Mouse (Mus musculus) neural tube, embryonic 12.5 days (tissue): ENCODE measurements at regions not wholly inside any gene's neighbourhood (a gene's known extent, or its start where the extent isn't known, plus 50 kb on each side); places are given as distances from the start of the nearest gene placed in this dataset.

Experiments used
- ATAC-seq: fragments of 200-750 bp; cut with Nextera tagmentation; 2 replicates; pipeline ENCODE4 v1.8.0; 2017; ENCODE audit warnings: low read depth, mild to moderate bottlenecking, moderate TSS enrichment, moderate library complexity; ENCODE audit not compliant: low FRiP score
- H3K27ac ChIP-seq: fragments of 300-500 bp; sonication (generic); 2 replicates; pipeline ENCODE4 v1.5.1; 2016
- H3K27me3 ChIP-seq: fragments of 300-500 bp; sonication (generic); replicated peaks from 2 replicates; pipeline ENCODE4 v1.6.1; 2016; ENCODE audit warnings: mild to moderate bottlenecking
- H3K36me3 ChIP-seq: fragments of 300-500 bp; sonication (generic); 2 replicates; pipeline ENCODE4 v1.6.1; 2016; ENCODE audit warnings: mild to moderate bottlenecking
- H3K4me1 ChIP-seq: fragments of 300-500 bp; sonication (generic); 2 replicates; pipeline ENCODE4 v1.6.1; 2016
- H3K4me2 ChIP-seq: fragments of 300-500 bp; sonication (generic); replicated peaks from 2 replicates; pipeline ENCODE4 v1.6.1; 2016; ENCODE audit warnings: mild to moderate bottlenecking
- H3K4me3 ChIP-seq: fragments of 300-500 bp; sonication (generic); 2 replicates; pipeline ENCODE4 v1.5.1; 2016
- H3K9ac ChIP-seq: fragments of 300-500 bp; sonication (generic); 2 replicates; pipeline ENCODE4 v1.6.1; 2016; ENCODE audit warnings: mild to moderate bottlenecking
- H3K9me3 ChIP-seq: fragments of 300-500 bp; sonication (generic); 2 replicates; pipeline ENCODE4 v1.6.1; 2016; ENCODE audit warnings: mild to moderate bottlenecking
- WGBS: fragments of 180-500 bp; shearing (Covaris S2); methylation state at CpG from one replicate; pipeline ENCODE4 v1.1.7; 2016; 5-methylcytosine and 5-hydroxymethylcytosine counted together

DNA sequence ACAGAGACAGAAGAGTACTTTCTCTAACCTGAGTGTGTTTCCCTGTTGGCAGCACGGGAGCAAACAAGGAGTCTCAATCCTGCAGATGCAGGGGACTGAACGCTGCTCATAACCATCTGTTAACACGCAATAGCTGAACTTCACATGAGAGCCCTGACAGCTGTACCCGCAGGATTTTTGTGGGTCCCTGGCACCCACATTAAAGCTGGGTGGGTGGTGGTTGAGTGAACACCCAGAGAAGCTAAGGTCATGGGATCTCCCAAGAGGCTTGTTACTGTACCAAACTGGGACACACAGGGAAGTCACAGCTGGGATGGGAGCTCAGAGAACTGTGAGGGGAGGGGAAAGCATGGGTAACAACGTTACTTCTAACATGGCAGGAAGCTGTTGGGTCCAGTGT is 562.9 kb downstream of the Vrk1 start:
- Histone ChIP-seq H3K4me1 (no peaks in the 10 kb centered on the region), H3K4me3 (no peak overlapping the region), H3K36me3 (no peaks in the 10 kb centered on the region), H3K9me3 (no peaks in the 10 kb centered on the region), H3K27ac (no peak overlapping the region), H3K4me2 (no peak overlapping the region), H3K9ac (no peak overlapping the region), H3K27me3 (no peaks in the 10 kb centered on the region)
- 92% methylated on average over 5 of the region's 5 CpGs for WGBS
- ATAC-seq: no peak

- no peak overlapping the region for H3K4me2 ChIP-seq
- no peak overlapping the region for H3K27ac ChIP-seq
- no peaks in the 10 kb centered on the region for H3K27me3 ChIP-seq
- no peak overlapping the region for H3K9ac ChIP-seq
- ATAC-seq: no peak
- no peaks in the 10 kb centered on the region for H3K4me1 ChIP-seq
- H3K36me3 ChIP-seq: no peaks in the 10 kb centered on the region
- 81% methylated on average over 9 of the region's 9 CpGs for WGBS
- no peak overlapping the region for H3K4me3 ChIP-seq
- H3K9me3 ChIP-seq: no peaks in the 10 kb centered on the region
Observed at GRCm38 (mm10) chr12:106582760-106583159, 572.7 kb downstream of the Vrk1 start.

- WGBS: 87% methylated on average over 5 of the region's 5 CpGs
Observed at GRCm38 (mm10) chr12:106585626-106586025, 575.6 kb downstream of the Vrk1 start.

DNA sequence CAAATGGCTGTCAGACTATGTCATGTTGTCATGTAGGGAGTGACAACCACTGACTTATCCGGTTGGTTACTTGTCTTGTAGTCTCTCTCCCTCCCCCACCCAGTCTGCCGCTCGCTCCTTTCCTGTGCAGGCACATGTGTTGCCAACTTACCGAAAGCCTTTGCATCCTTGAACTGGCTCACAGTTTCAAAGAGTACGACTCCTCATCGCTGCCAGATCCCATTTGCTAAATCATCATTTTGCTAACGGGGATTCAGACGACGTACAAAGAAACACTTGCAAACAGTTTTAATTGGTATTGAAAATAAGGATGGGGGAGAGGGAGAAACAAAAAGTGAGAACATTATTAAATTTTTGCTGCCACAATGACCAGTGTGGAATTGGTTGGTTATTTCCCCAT is 582.7 kb downstream of the Vrk1 start:
- WGBS: 94% methylated on average over 9 of the region's 9 CpGs
- H3K9ac ChIP-seq: no peak overlapping the region
- no peak overlapping the region for H3K4me3 ChIP-seq
- ATAC-seq: no peak
- peaks cover 3% of the 10 kb centered on the region; the same call in 1 of the 2 replicates for H3K4me1 ChIP-seq
- no peak overlapping the region for H3K27ac ChIP-seq
- no peak overlapping the region for H3K4me2 ChIP-seq
- H3K36me3 ChIP-seq: no peaks in the 10 kb centered on the region
- no peaks in the 10 kb centered on the region for H3K27me3 ChIP-seq
- no peaks in the 10 kb centered on the region for H3K9me3 ChIP-seq

More at GRCm38 (mm10) chr12:106585626-106586025, 575.6 kb downstream of the Vrk1 start:
- H3K27me3 ChIP-seq: no peaks in the 10 kb centered on the region
- no peak overlapping the region for H3K9ac ChIP-seq
- no peak overlapping the region for H3K4me3 ChIP-seq
- no peaks in the 10 kb centered on the region for H3K9me3 ChIP-seq
- H3K27ac ChIP-seq: no peak overlapping the region
- H3K4me1 ChIP-seq: no peaks in the 10 kb centered on the region
- no peak overlapping the region for H3K4me2 ChIP-seq
- no peak for ATAC-seq
- no peaks in the 10 kb centered on the region for H3K36me3 ChIP-seq

DNA sequence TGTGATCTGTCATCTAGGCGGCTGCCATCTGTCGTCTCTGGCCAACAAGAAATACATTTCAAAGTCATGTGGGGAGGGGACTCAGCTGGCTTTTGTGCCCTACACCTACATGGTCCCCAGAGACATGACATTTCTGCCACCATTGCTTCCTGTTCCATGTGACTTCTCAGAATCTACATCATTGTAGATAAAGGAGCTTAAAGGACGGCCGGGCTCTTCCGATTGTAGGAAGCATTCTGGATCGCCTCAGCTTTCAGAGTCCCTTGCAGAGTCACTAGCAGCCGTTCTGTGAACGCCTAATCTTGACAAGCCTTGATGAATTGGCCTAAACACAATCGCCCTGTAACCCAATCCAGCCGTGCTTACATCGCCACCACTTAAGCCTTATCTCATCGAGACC is 587.6 kb downstream of the Vrk1 start:
- no peak for ATAC-seq
- Histone ChIP-seq H3K4me1 (peaks cover 6% of the 10 kb centered on the region; the same call in 1 of the 2 replicates), H3K4me2 (no peak overlapping the region), H3K27me3 (no peaks in the 10 kb centered on the region), H3K9ac (no peak overlapping the region), H3K9me3 (no peaks in the 10 kb centered on the region), H3K36me3 (no peaks in the 10 kb centered on the region), H3K4me3 (no peak overlapping the region), H3K27ac (no peak overlapping the region)
- 41% methylated on average over 12 of the region's 12 CpGs for WGBS

DNA sequence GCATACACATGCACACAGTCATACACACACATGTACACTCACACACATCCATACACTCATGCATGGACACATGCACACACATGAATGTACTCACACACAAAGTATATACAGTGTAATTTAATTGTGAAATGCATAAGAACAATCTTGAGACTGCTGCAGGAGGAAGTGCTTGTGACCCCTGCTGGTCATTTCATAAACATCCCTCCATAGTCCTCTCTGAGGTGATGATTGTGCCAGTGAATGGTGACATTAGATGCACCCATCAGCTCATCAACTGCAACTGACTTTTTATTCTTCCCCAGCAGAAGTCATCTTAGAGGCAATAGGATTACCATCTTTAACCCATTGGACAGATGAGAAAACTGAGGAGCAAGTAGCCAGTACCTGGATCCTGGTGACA is 597.2 kb downstream of the Vrk1 start:
- Histone ChIP-seq H3K9ac (no peak overlapping the region), H3K4me1 (no peaks in the 10 kb centered on the region), H3K9me3 (no peaks in the 10 kb centered on the region), H3K27me3 (no peaks in the 10 kb centered on the region), H3K36me3 (no peaks in the 10 kb centered on the region), H3K4me3 (no peak overlapping the region), H3K27ac (no peak overlapping the region), H3K4me2 (no peak overlapping the region)
- ATAC-seq: no peak

DNA sequence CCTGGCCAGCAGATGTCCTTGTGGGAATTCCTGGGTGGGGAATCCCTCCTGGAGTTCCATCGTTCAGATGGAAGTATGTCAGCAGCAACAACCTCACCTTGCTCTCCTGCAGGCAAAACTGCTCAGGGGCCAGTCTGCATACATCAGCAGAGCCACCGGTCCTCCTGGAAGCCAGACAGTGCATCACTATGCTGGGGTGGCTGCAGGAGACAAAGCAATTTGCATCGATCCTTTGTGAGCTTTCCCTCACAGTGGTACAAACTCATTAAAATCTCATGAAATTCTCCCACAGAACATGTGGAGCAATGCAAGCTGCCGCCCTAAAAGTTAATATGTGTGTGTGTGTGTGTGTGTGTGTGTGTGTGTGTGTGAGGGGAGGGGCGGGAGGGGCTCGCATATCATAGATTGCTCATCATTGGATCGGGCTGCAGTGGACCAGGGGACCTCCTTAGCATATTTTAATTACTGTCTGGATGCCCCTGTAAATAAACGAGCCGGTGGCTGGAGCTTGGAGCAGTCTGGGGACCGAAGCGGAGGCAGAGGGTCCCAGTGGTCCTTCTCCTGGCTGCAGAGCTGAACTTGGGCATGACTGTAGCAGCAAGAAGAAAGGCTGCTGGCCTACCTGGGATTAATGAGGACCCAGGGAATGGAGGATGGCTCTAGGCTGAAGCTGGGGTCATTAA is 597.8 kb downstream of the Vrk1 start:
- Histone ChIP-seq H3K9me3 (no peaks in the 10 kb centered on the region), H3K9ac (no peak overlapping the region), H3K4me2 (no peak overlapping the region), H3K36me3 (no peaks in the 10 kb centered on the region), H3K27me3 (no peaks in the 10 kb centered on the region), H3K4me3 (no peak overlapping the region), H3K4me1 (no peaks in the 10 kb centered on the region), H3K27ac (no peak overlapping the region)
- peak; percentile 44; the same call in 1 of the 2 replicates for ATAC-seq
- WGBS: 52% methylated on average over 11 of the region's 11 CpGs

DNA sequence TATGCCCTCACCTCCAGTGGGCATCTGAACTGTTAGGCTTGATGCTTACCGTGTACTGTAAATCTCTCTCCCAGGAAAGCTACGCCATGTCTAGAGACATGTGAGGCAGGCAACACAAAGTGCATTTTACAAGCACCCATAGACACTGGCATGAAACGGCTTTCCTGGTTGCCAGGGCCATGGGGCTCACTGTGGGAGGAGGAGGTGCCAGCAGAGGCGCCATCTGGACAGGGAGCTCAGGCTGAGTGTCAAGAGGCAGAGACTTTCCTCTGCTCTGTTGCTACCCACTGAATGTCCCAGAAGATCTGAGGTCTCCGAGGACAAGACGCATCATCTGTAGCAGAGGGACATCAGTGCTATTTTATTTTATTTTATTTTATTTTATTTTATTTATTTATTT is 608.7 kb downstream of the Vrk1 start:
- Histone ChIP-seq H3K36me3 (no peaks in the 10 kb centered on the region), H3K27me3 (no peaks in the 10 kb centered on the region), H3K9me3 (no peaks in the 10 kb centered on the region), H3K27ac (no peak overlapping the region), H3K9ac (no peak overlapping the region), H3K4me3 (no peak overlapping the region), H3K4me1 (no peaks in the 10 kb centered on the region), H3K4me2 (no peak overlapping the region)
- 95% methylated on average over 6 of the region's 6 CpGs for WGBS
- ATAC-seq: no peak

DNA sequence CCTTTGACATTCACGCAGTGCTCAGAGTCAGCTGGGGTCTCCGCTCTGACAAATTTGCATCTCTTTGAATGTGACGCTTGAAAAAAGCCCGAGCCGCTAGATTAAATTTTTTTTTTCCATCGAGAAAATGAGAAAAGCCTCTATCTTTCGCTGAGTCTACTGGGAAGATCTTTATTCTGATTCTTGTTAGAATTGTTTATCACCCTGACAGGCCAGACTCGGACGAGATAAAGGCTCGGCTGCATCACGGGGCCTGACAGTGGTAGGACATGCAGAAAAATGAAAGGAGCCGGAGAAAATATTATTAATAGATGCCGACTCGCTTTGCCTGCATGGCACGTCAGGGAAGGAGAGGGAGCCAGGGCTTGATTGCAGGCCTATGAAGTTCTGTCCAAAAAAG is 616.8 kb downstream of the Vrk1 start:
- Histone ChIP-seq H3K27ac (no peak overlapping the region), H3K4me1 (no peaks in the 10 kb centered on the region), H3K4me2 (no peak overlapping the region), H3K4me3 (no peak overlapping the region), H3K27me3 (no peaks in the 10 kb centered on the region), H3K9ac (no peak overlapping the region), H3K36me3 (no peaks in the 10 kb centered on the region), H3K9me3 (no peaks in the 10 kb centered on the region)
- WGBS: 62% methylated on average over 15 of the region's 15 CpGs
- ATAC-seq: no peak

- Histone ChIP-seq H3K4me1 (no peaks in the 10 kb centered on the region), H3K36me3 (no peaks in the 10 kb centered on the region), H3K4me3 (no peak overlapping the region), H3K27ac (no peak overlapping the region), H3K9ac (no peak overlapping the region), H3K4me2 (no peak overlapping the region), H3K27me3 (no peaks in the 10 kb centered on the region), H3K9me3 (no peaks in the 10 kb centered on the region)
- no peak for ATAC-seq
- 87% methylated on average over 7 of the region's 7 CpGs for whole genome bisulfite sequencing
Observed at GRCm38 (mm10) chr12:106632566-106632965, 622.5 kb downstream of the Vrk1 start.

GRCm38 (mm10) chr12:106633096-106633495 is 623.1 kb downstream of the Vrk1 start:
- no peaks in the 10 kb centered on the region for H3K4me1 ChIP-seq
- H3K27ac ChIP-seq: no peak overlapping the region
- H3K4me3 ChIP-seq: no peak overlapping the region
- H3K9ac ChIP-seq: no peak overlapping the region
- no peaks in the 10 kb centered on the region for H3K27me3 ChIP-seq
- no peak for ATAC-seq
- H3K4me2 ChIP-seq: no peak overlapping the region
- H3K9me3 ChIP-seq: no peaks in the 10 kb centered on the region
- no peaks in the 10 kb centered on the region for H3K36me3 ChIP-seq
- WGBS: 16% methylated on average over 8 of the region's 8 CpGs

- Histone ChIP-seq H3K36me3 (no peaks in the 10 kb centered on the region), H3K27ac (no peak overlapping the region), H3K4me1 (no peaks in the 10 kb centered on the region), H3K27me3 (no peaks in the 10 kb centered on the region), H3K4me3 (no peak overlapping the region), H3K4me2 (no peak overlapping the region), H3K9ac (no peak overlapping the region), H3K9me3 (no peaks in the 10 kb centered on the region)
- 21% methylated on average over 8 of the region's 8 CpGs for WGBS
- no peak for ATAC-seq
Observed at GRCm38 (mm10) chr12:106658317-106658716, 648.3 kb downstream of the Vrk1 start.

- no peak overlapping the region for H3K9ac ChIP-seq
- H3K4me3 ChIP-seq: no peak overlapping the region
- 40% methylated on average over 13 of the region's 13 CpGs for WGBS
- ATAC-seq: no peak
- no peaks in the 10 kb centered on the region for H3K36me3 ChIP-seq
- H3K27ac ChIP-seq: no peak overlapping the region
- no peaks in the 10 kb centered on the region for H3K27me3 ChIP-seq
- H3K4me2 ChIP-seq: no peak overlapping the region
- no peaks in the 10 kb centered on the region for H3K9me3 ChIP-seq
- no peaks in the 10 kb centered on the region for H3K4me1 ChIP-seq
Observed at GRCm38 (mm10) chr12:106673232-106673766, 663.3 kb downstream of the Vrk1 start.
